Mouse (Mus musculus) adrenal gland, adult 18-20 months (tissue): ENCODE results near the gene Slc30a5. TPM values are rescaled to one million over a fixed set of nuclear protein-coding genes. Genes with fewer than 3 reads are reported as not detected.

ENCODE experiments used
- DNase-seq, 2 experiments: peaks; one replicate each; pipeline ENCODE4 v3.0.0; 2021 to 2022; ENCODE audit warnings: low spot score in 2 of 2
- total RNA-seq, 2 experiments: library from RNA; stranded (reverse); gene quantifications; 1 replicate in 1 of 2; 2 replicates in 1 of 2; pipeline ENCODE4 v1.2.3; 2021

Slc30a5 gene
- total RNA-seq, 2 experiments from 2014 or later, result 39.9 to 45.7 TPM

DNA sequence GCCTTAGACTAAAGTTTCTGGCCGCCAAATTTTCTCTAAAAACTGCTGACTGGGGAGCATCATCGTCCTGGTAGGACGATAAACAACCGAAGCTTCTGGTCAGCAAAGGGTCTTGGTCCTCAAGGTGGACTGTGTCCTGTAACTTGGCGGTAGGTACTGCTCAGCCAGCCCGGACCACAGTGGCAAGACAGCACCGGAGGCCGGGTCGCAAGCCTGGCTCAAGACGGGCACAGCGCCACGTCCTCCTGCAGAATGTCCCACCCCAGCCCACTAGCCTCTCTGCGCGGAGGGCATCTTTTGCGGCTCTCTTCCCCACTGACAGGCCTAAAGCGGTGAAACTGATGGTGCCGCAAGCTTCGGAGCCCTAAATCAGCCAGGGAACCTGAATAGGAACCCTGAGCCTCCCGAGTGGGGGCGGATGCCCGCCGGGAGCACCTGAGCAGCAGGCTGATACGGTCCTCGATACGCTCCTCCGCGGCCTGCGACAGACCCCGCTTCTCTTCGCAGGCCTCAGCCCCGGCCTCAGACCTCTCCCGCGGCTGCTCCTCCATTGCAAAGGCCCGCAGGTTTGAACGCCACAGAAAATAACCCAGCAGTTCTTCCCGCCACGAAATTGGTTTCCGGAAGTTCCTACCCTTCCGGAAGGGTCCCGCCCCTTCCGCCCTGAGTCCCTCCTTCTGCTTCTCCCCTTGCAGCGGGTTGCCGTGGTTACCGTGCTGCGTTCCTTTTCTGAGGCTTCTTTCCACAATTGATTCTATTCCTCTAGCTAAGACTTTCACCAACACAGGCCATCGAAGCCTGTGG is 57.8 kb downstream of the Slc30a5 start, which contains the start of gene Cenph:
Gene Cenph (minus strand): TSS at position 648 of the 804 bp plus-strand sequence.
- peak; percentile 69 to 73 for DNase-seq

GRCm38 (mm10) chr13:100774704-100775103 is 58.5 kb downstream of the Slc30a5 start:
- DNase-seq, result no peak

- no peak for DNase-seq
Observed at GRCm38 (mm10) chr13:100755329-100755728, 77.9 kb downstream of the Slc30a5 start.

- no peak for DNase-seq
Observed at GRCm38 (mm10) chr13:100754186-100754585, 79.0 kb downstream of the Slc30a5 start.

GRCm38 (mm10) chr13:100753011-100753410 is 80.2 kb downstream of the Slc30a5 start:
- no peak for DNase-seq

Other genes starting within 250 kb of the Slc30a5 start
- under 1 TPM; 0.42 to 0.50 TPM for gene Marveld2, start 216.5 kb downstream of the Slc30a5 start, total RNA-seq
- gene Ak6, start 182.4 kb downstream of the Slc30a5 start, total RNA-seq, result 10 to 100 TPM; 70.0 to 71.9 TPM
- gene Rad17, start 182.4 kb downstream of the Slc30a5 start, total RNA-seq, result 10 to 100 TPM; 21.3 to 21.8 TPM
- 10 to 100 TPM; 12.7 to 13.5 TPM for gene Taf9, start 181.8 kb downstream of the Slc30a5 start, total RNA-seq
- gene Ccdc125, start 163.7 kb downstream of the Slc30a5 start, total RNA-seq, result 1 to 10 TPM in 1 of 2 experiments, under 1 TPM in 1; 0.66 to 1.3 TPM
- 10 to 100 TPM; 33.7 to 36.7 TPM for gene Cdk7, start 102.5 kb downstream of the Slc30a5 start, total RNA-seq
- gene Mrps36, start 88.8 kb downstream of the Slc30a5 start, total RNA-seq, result 100 to 1,000 TPM; 111 to 155 TPM
- under 1 TPM in 1 of 2 experiments, not detected in 1; 0.22 TPM for gene Cenph, start 57.5 kb downstream of the Slc30a5 start, total RNA-seq
- 1 to 10 TPM in 1 of 2 experiments, under 1 TPM in 1; 0.64 to 2.5 TPM for gene Ccnb1, start 46.9 kb downstream of the Slc30a5 start, total RNA-seq